Mouse (Mus musculus): ENCODE data around the gene Slmap.

GRCm38 (mm10) chr14:26417088-26417487, 117.6 kb downstream of the Slmap start:
- TF ChIP-seq CTCF (IDR thresholded peaks at IDR 0.05; ENCODE audit: borderline replicate concordance, insufficient read depth, low read depth, low read length) (no peak), POLR2A (IDR thresholded peaks at IDR 0.05; ENCODE audit: borderline replicate concordance, insufficient read depth, low read length) (no peak)

All from cerebellum, adult 2 months (tissue).